Mouse (Mus musculus) stomach, postnatal 0 days (tissue): Measurements from ENCODE around the gene Ube2o.

ENCODE experiments used
- CTCF ChIP-seq: IDR thresholded peaks from 2 replicates; pipeline ENCODE4 v1.5.1; 2016; ENCODE audit warnings: antibody characterized with exemption, low read depth, mild to moderate bottlenecking, moderate library complexity
- EP300 ChIP-seq: optimal IDR thresholded peaks from 2 replicates; pipeline ENCODE3; 2016; ENCODE audit warnings: antibody characterized with exemption

DNA sequence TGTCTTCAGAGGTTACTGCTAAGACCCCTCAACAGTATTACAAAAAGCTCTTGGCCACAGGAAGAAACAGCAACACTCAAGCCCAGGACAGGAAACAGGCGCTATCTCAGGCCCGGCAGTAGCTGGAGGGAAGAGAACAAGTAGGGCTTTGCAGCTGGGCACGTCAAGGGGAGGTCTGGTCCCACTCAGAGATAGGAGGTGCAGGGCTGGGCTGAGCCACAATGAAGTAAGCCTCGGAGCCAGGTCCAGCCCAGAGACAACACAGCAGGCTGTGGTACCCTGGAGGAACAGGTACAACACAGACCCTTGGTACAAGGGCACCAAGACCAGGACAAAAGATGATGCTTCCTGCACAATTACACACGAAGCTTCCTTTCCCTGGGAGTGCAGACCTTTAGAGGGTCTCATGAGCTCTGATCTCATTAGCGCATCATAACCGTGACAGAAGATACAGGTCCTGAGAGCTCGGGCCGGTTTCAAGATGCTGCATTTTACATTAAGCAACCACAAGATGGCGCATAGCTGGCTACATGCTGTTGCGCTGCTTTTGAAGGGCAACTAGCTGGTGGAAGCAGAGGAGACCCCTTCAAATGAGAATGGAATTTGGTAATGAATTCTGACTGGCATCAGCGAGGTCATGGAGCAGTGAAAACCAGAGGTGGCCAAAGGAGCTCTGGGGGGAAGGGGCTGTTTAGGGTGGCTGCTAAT, 26.9 kb downstream of the Ube2o start:
- TF ChIP-seq CTCF (peak; percentile 86), EP300 (no peak)
